Mouse (Mus musculus) urinary bladder, postnatal 36 days (tissue): ENCODE measurements around the gene Pi4ka.
A peak's percentile ranks its signal among the peaks of the same experiment; 100 is the strongest.

Experiments used
- DNase-seq, 2 experiments: peaks; one replicate each; pipeline ENCODE4 v3.0.0; 2022; ENCODE audit warnings: low spot score in 2 of 2, mixed read lengths in 1 of 2

Gene Pi4ka

GRCm38 (mm10) chr16:17405736-17406443 is at the start of gene Pi4ka, which contains the start of gene Snap29:
TSS of gene Pi4ka (minus strand) at chr16:17406314.
TSS of gene Snap29 (plus strand) at chr16:17405986.
- peak; percentile 100 for DNase-seq

- peak; percentile 27 to 58 for DNase-seq
Observed at GRCm38 (mm10) chr16:17452373-17452715, 46.2 kb upstream of the Pi4ka start.

GRCm38 (mm10) chr16:17451541-17452372 is 45.6 kb upstream of the Pi4ka start, which contains the start of gene Crkl:
TSS of gene Crkl (plus strand) at chr16:17451987.
- DNase-seq: peak; percentile 96 to 97

- no peak for DNase-seq
Observed at GRCm38 (mm10) chr16:17432576-17432975, 26.5 kb upstream of the Pi4ka start.

GRCm38 (mm10) chr16:17423021-17423420 is 16.9 kb upstream of the Pi4ka start:
- no peak for DNase-seq

DNA sequence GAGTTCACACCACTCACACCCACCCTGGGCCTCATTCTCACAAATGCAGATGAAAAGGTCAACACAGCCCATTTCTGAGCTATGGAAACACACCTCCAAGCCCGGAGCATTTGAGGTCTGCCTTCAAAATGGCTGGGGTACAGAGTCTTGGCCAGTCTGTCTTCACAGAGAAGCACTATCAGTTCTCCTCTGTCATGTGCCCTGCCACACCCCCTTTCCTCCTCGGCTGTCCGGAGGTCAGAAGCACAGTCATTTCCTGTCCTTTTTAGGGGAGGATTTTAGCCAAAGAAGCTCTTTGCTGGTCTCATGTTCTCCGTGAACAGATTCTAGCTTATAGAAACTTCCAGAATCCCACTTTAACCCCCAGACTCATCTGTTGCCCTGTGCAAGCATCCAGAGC is 4.1 kb upstream of the Pi4ka start:
- DNase-seq: peak in 1 of 2 experiments; percentile 7

DNA sequence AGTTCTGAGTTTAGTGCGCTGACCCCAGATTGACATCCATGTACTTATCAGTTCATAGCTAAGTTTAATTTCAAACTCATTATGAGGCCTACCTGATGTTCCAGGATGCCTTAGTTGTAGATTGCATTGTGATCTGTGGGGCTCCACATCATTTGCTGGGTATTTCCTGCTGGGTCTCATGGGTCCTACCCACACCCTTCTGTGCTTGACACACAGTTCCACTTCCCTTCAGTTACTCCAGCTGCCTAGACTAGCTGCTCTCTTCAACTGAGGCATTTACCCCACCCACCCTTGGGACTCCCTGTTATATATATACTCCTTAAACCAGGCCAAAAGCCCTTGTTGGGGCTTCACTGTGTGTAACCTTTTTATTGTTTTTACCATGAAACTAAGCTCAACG is 2.9 kb upstream of the Pi4ka start:
- no peak for DNase-seq

- DNase-seq: no peak
Observed at GRCm38 (mm10) chr16:17406512-17407231, 558 bp upstream of the Pi4ka start.

GRCm38 (mm10) chr16:17405271-17405696 is 830 bp downstream of the Pi4ka start:
- DNase-seq: peak; percentile 47 to 60

- peak in 1 of 2 experiments; percentile 10 for DNase-seq
Observed at GRCm38 (mm10) chr16:17402855-17403254, 3.3 kb downstream of the Pi4ka start.

DNA sequence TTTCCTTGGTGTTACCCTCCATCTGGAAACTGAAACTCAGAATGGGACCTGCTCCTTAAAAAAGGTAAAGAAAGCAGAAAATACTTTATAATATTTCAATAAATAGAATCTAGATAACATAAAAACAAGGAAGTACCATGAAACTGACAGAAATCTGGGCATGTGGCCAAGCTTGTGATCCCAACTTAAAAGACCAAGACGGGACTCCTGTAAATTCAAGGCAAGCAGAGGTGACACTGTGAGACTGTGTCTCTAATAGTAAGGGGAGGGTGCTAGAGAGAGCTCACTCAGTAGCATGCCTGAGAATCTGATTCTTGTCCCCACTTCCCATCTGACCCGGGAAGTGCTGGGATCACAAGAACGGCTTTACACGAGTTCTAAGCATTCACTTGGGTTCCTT is 13.3 kb downstream of the Pi4ka start:
- DNase-seq: peak in 1 of 2 experiments; percentile 13

DNA sequence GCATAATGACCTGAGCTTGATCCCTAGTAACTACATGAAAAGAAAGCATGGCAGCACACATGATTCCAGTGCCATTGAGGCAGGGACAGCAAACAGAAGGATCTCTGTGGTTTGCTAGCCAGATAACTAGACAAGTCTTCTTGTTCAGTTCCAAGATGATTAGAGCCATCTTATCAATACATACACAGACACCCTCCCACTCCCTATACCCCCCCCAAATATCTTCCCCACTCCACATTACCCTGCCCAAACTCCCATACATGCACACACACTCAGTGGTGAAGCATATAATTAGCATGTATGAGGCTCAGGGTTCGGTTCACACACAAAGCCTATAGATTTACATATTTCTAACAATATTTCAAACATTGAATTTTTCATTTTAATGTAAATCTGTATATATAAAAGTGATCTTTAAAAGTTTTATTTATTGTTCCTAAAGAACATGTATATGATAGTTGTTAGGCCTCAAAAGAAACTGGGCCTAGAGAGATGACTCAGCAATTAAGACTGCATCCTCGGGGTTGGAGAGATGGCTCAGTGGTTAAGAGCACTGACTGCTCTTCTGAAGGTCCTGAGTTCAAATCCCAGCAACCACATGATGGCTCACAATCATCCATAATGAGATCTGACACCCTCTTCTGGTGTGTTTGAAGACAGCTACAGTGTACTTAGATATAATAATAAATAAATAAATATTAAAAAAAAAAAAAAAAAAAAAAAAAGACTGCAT is 22.4 kb downstream of the Pi4ka start:
- no peak for DNase-seq

- DNase-seq: no peak
Observed at GRCm38 (mm10) chr16:17382306-17382705, 23.8 kb downstream of the Pi4ka start.

- DNase-seq: no peak
Observed at GRCm38 (mm10) chr16:17358787-17359186, 47.3 kb downstream of the Pi4ka start.

GRCm38 (mm10) chr16:17356031-17356430 is 50.1 kb downstream of the Pi4ka start:
- no peak for DNase-seq

DNA sequence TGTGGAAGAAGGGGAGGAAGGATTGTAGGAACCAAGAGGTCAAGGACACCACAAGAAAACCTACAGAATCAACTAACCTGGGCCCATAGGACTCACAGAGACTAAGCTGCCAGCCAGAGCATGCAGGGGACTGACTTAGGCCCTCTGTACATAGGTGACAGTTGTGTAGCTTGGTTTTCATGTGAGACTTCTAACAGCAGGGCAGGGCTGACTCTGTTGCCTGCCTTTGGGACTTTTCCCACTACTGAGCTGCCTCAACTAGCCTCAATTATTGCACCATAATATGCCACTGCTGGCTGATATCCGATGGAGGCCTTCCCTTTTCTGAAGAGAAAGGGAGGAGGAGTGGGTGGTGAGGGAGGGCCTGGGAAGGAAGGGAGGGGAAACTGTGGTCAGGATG is 59.3 kb downstream of the Pi4ka start:
- DNase-seq: no peak

- no peak for DNase-seq
Observed at GRCm38 (mm10) chr16:17345813-17346155, 60.3 kb downstream of the Pi4ka start.

GRCm38 (mm10) chr16:17345141-17345812 is 60.8 kb downstream of the Pi4ka start:
- no peak for DNase-seq

DNA sequence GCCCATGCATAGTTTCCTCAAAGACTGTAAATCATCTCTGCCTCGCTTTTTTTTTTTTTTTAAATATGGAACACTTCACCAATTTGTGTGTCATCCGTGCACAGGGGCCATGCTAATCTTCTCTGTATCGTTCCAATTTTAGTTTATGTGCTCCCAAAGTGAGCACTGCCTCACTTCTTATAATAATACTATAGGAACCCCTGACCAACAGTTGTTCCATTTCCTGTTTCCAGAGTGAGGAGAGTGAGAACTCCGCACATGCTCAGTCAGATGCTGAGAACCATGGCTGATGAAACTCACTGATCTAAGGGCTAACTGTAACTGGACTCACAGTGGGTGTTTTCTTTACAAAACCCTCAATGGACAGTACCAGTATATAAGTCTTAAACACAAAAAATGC is 64.3 kb downstream of the Pi4ka start:
- DNase-seq: no peak

GRCm38 (mm10) chr16:17340705-17341104 is 65.4 kb downstream of the Pi4ka start:
- DNase-seq: no peak

- DNase-seq: no peak
Observed at GRCm38 (mm10) chr16:17339701-17340100, 66.4 kb downstream of the Pi4ka start.
